Mouse (Mus musculus): ENCODE results near the gene Grwd1.

- TF ChIP-seq GATA1 (IDR thresholded peaks at IDR 0.05; ENCODE audit: low read length): no peak
- TF ChIP-seq TAL1 (IDR thresholded peaks at IDR 0.05; ENCODE audit: low read length): no peak
Measured at GRCm38 (mm10) chr7:45842950-45843744, 12.4 kb upstream of the Grwd1 start.

Data from erythroblast, embryonic 14.5 days (primary cell).